Mouse (Mus musculus) heart, embryonic 12.5 days (tissue): ENCODE measurements at regions not wholly inside any gene's neighbourhood (a gene's known extent, or its start where the extent isn't known, plus 50 kb on each side); places are given as distances from the start of the nearest gene placed in this dataset.

Experiments
- ATAC-seq: fragments of 200-750 bp; cut with Nextera tagmentation; 2 replicates; pipeline ENCODE4 v1.8.0; 2017; ENCODE audit warnings: moderate TSS enrichment, moderate library complexity; ENCODE audit not compliant: insufficient number of reproducible peaks, low FRiP score
- H3K27ac ChIP-seq: fragments of 300-500 bp; sonication (generic); 2 replicates; pipeline ENCODE4 v1.5.1; 2016; ENCODE audit warnings: mild to moderate bottlenecking, moderate library complexity; ENCODE audit not compliant: poor library complexity, severe bottlenecking
- H3K27me3 ChIP-seq: fragments of 300-500 bp; sonication (generic); replicated peaks from 2 replicates; pipeline ENCODE4 v1.6.1; 2016; ENCODE audit warnings: mild to moderate bottlenecking, moderate library complexity
- H3K36me3 ChIP-seq: fragments of 300-500 bp; sonication (generic); 2 replicates; pipeline ENCODE4 v1.6.1; 2016; ENCODE audit warnings: mild to moderate bottlenecking, moderate library complexity
- H3K4me1 ChIP-seq: fragments of 300-500 bp; sonication (generic); replicated peaks from 2 replicates; pipeline ENCODE4 v1.6.1; 2016; ENCODE audit warnings: mild to moderate bottlenecking
- H3K4me2 ChIP-seq: fragments of 300-500 bp; sonication (generic); 2 replicates; pipeline ENCODE4 v1.6.1; 2016; ENCODE audit warnings: mild to moderate bottlenecking, moderate library complexity
- H3K4me3 ChIP-seq: fragments of 300-500 bp; sonication (generic); 2 replicates; pipeline ENCODE4 v1.5.1; 2016; ENCODE audit warnings: mild to moderate bottlenecking
- H3K9ac ChIP-seq: fragments of 300-500 bp; sonication (generic); 2 replicates; pipeline ENCODE4 v1.6.1; 2016; ENCODE audit warnings: mild to moderate bottlenecking, moderate library complexity
- H3K9me3 ChIP-seq: fragments of 300-500 bp; sonication (generic); replicated peaks from 2 replicates; pipeline ENCODE4 v1.6.1; 2016; ENCODE audit warnings: mild to moderate bottlenecking, moderate library complexity
- WGBS: fragments of 180-500 bp; shearing (Covaris S2); methylation state at CpG from one replicate; pipeline ENCODE4 v1.1.7; 2016; 5-methylcytosine and 5-hydroxymethylcytosine counted together

- 75% methylated on average over 2 of the region's 2 CpGs for WGBS
These were observed 245.2 kb downstream of the Sv2b start for GRCm38 (mm10) chr7:75063816-75064215.

GRCm38 (mm10) chr7:75050231-75050630 is 258.8 kb downstream of the Sv2b start:
- Histone ChIP-seq H3K4me1 (peaks cover 22% of the 10 kb centered on the region), H3K9me3 (no peaks in the 10 kb centered on the region), H3K4me2 (no peak overlapping the region), H3K27ac (no peak overlapping the region), H3K27me3 (no peaks in the 10 kb centered on the region), H3K4me3 (no peak overlapping the region), H3K36me3 (no peaks in the 10 kb centered on the region), H3K9ac (no peak overlapping the region)
- ATAC-seq, result no peak
- WGBS, result 84% methylated on average over 1 of the region's 1 CpGs

More at GRCm38 (mm10) chr7:75063816-75064215, 245.2 kb downstream of the Sv2b start:
- Histone ChIP-seq H3K27me3 (no peaks in the 10 kb centered on the region), H3K9me3 (no peaks in the 10 kb centered on the region), H3K36me3 (no peaks in the 10 kb centered on the region), H3K4me2 (no peak overlapping the region), H3K27ac (no peak overlapping the region), H3K9ac (no peak overlapping the region), H3K4me3 (no peak overlapping the region), H3K4me1 (no peaks in the 10 kb centered on the region)
- ATAC-seq, result no peak

GRCm38 (mm10) chr7:75049751-75050150 is 259.3 kb downstream of the Sv2b start:
- 57% methylated on average over 5 of the region's 5 CpGs for WGBS
- Histone ChIP-seq H3K4me1 (peaks cover 22% of the 10 kb centered on the region), H3K27me3 (no peaks in the 10 kb centered on the region), H3K9me3 (no peaks in the 10 kb centered on the region), H3K4me2 (no peak overlapping the region), H3K4me3 (no peak overlapping the region), H3K27ac (no peak overlapping the region), H3K9ac (no peak overlapping the region), H3K36me3 (no peaks in the 10 kb centered on the region)
- no peak for ATAC-seq

- no peaks in the 10 kb centered on the region for H3K36me3 ChIP-seq
- H3K4me3 ChIP-seq, result no peak overlapping the region
- no peak overlapping the region for H3K9ac ChIP-seq
- peaks cover 22% of the 10 kb centered on the region for H3K4me1 ChIP-seq
- ATAC-seq, result no peak
- H3K9me3 ChIP-seq, result no peaks in the 10 kb centered on the region
- H3K27ac ChIP-seq, result no peak overlapping the region
- no peaks in the 10 kb centered on the region for H3K27me3 ChIP-seq
- 18% methylated on average over 2 of the region's 2 CpGs for WGBS
- H3K4me2 ChIP-seq, result no peak overlapping the region
These were observed 260.2 kb downstream of the Sv2b start for GRCm38 (mm10) chr7:75048822-75049221.

- no peak overlapping the region for H3K27ac ChIP-seq
- no peak for ATAC-seq
- no peaks in the 10 kb centered on the region for H3K9me3 ChIP-seq
- H3K9ac ChIP-seq, result no peak overlapping the region
- no peaks in the 10 kb centered on the region for H3K36me3 ChIP-seq
- WGBS, result 79% methylated on average over 3 of the region's 3 CpGs
- no peak overlapping the region for H3K4me3 ChIP-seq
- H3K27me3 ChIP-seq, result no peaks in the 10 kb centered on the region
- no peak overlapping the region for H3K4me2 ChIP-seq
- peaks cover 22% of the 10 kb centered on the region for H3K4me1 ChIP-seq
These were observed 261.2 kb downstream of the Sv2b start for GRCm38 (mm10) chr7:75047827-75048226.

- H3K9ac ChIP-seq, result no peak overlapping the region
- no peak for ATAC-seq
- H3K4me3 ChIP-seq, result no peak overlapping the region
- WGBS, result 87% methylated on average over 6 of the region's 6 CpGs
- no peaks in the 10 kb centered on the region for H3K27me3 ChIP-seq
- no peak overlapping the region for H3K27ac ChIP-seq
- no peaks in the 10 kb centered on the region for H3K36me3 ChIP-seq
- peaks cover under 1% of the 10 kb centered on the region for H3K4me1 ChIP-seq
- no peaks in the 10 kb centered on the region for H3K9me3 ChIP-seq
- no peak overlapping the region for H3K4me2 ChIP-seq
These were observed 268.2 kb downstream of the Sv2b start for GRCm38 (mm10) chr7:75040871-75041270.

GRCm38 (mm10) chr7:75026191-75026590 is 282.9 kb downstream of the Sv2b start:
- 36% methylated on average over 2 of the region's 2 CpGs for WGBS
- no peak overlapping the region for H3K4me3 ChIP-seq
- no peaks in the 10 kb centered on the region for H3K27me3 ChIP-seq
- no peak overlapping the region for H3K9ac ChIP-seq
- H3K4me1 ChIP-seq, result peaks cover 2% of the 10 kb centered on the region; the same call in 1 of the 2 replicates
- no peaks in the 10 kb centered on the region for H3K36me3 ChIP-seq
- H3K4me2 ChIP-seq, result no peak overlapping the region
- ATAC-seq, result no peak
- no peak overlapping the region for H3K27ac ChIP-seq
- no peaks in the 10 kb centered on the region for H3K9me3 ChIP-seq

GRCm38 (mm10) chr7:75021966-75022365 is 287.1 kb downstream of the Sv2b start:
- ATAC-seq, result no peak
- Histone ChIP-seq H3K4me2 (no peak overlapping the region), H3K4me3 (no peak overlapping the region), H3K27me3 (no peaks in the 10 kb centered on the region), H3K9me3 (no peaks in the 10 kb centered on the region), H3K9ac (no peak overlapping the region), H3K27ac (no peak overlapping the region), H3K4me1 (peaks cover 2% of the 10 kb centered on the region; the same call in 1 of the 2 replicates), H3K36me3 (no peaks in the 10 kb centered on the region)
- WGBS, result 46% methylated on average over 6 of the region's 6 CpGs

GRCm38 (mm10) chr7:75018640-75019039 is 290.4 kb downstream of the Sv2b start:
- Histone ChIP-seq H3K27me3 (no peaks in the 10 kb centered on the region), H3K9me3 (no peaks in the 10 kb centered on the region), H3K27ac (no peak overlapping the region), H3K9ac (no peak overlapping the region), H3K36me3 (no peaks in the 10 kb centered on the region), H3K4me2 (no peak overlapping the region), H3K4me1 (no peaks in the 10 kb centered on the region), H3K4me3 (no peak overlapping the region)
- WGBS, result 51% methylated on average over 7 of the region's 7 CpGs
- no peak for ATAC-seq

- H3K4me3 ChIP-seq, result no peak overlapping the region
- H3K27me3 ChIP-seq, result no peaks in the 10 kb centered on the region
- no peak overlapping the region for H3K4me2 ChIP-seq
- H3K9me3 ChIP-seq, result no peaks in the 10 kb centered on the region
- H3K4me1 ChIP-seq, result no peaks in the 10 kb centered on the region
- 70% methylated on average over 2 of the region's 2 CpGs for WGBS
- no peak for ATAC-seq
- no peak overlapping the region for H3K9ac ChIP-seq
- no peak overlapping the region for H3K27ac ChIP-seq
- no peaks in the 10 kb centered on the region for H3K36me3 ChIP-seq
These were observed 300.6 kb downstream of the Sv2b start for GRCm38 (mm10) chr7:75008481-75008880.

- Histone ChIP-seq H3K4me1 (no peaks in the 10 kb centered on the region), H3K9me3 (no peaks in the 10 kb centered on the region), H3K36me3 (no peaks in the 10 kb centered on the region), H3K4me2 (no peak overlapping the region), H3K27me3 (no peaks in the 10 kb centered on the region), H3K4me3 (no peak overlapping the region), H3K27ac (no peak overlapping the region), H3K9ac (no peak overlapping the region)
- 66% methylated on average over 2 of the region's 2 CpGs for WGBS
- no peak for ATAC-seq
These were observed 318.9 kb downstream of the Sv2b start for GRCm38 (mm10) chr7:74990198-74990597.

- H3K9me3 ChIP-seq, result no peaks in the 10 kb centered on the region
- H3K27me3 ChIP-seq, result no peaks in the 10 kb centered on the region
- H3K36me3 ChIP-seq, result no peaks in the 10 kb centered on the region
- no peaks in the 10 kb centered on the region for H3K4me1 ChIP-seq
- no peak overlapping the region for H3K4me3 ChIP-seq
- ATAC-seq, result no peak
- H3K4me2 ChIP-seq, result no peak overlapping the region
- no peak overlapping the region for H3K27ac ChIP-seq
- 57% methylated on average over 2 of the region's 2 CpGs for WGBS
- no peak overlapping the region for H3K9ac ChIP-seq
These were observed 329.6 kb downstream of the Sv2b start for GRCm38 (mm10) chr7:74979479-74979878.
